Mouse (Mus musculus) MEL (cell line): ENCODE measurements around the gene Cry2.

Source experiments
- CTCF ChIP-seq, 3 experiments: IDR thresholded peaks in 2 of 3; conservative IDR thresholded peaks in 1 of 3; 2 replicates each; pipeline ENCODE4 v1.5.1; 2011 to 2012; ENCODE audit warnings: low read length in 3 of 3, low read depth in 2 of 3, mild to moderate bottlenecking in 2 of 3, improper control_type of control experiment in 1 of 3, inconsistent platforms in 1 of 3, mixed read lengths in 1 of 3, moderate library complexity in 1 of 3; ENCODE audit not compliant: control insufficient read depth in 1 of 3, insufficient read depth in 1 of 3, poor library complexity in 1 of 3, severe bottlenecking in 1 of 3
- ELF1 ChIP-seq: IDR thresholded peaks from 2 replicates; pipeline ENCODE4 v1.6.1; 2014; ENCODE audit warnings: low read depth, mild to moderate bottlenecking, inconsistent platforms, low read length, improper control_type of control experiment, moderate library complexity
- EP300 ChIP-seq, 2 experiments: IDR thresholded peaks; 2 replicates each; pipeline ENCODE4 v1.6.1; 2011; ENCODE audit warnings: improper control_type of control experiment in 2 of 2, low read length in 2 of 2, low read depth in 1 of 2, mild to moderate bottlenecking in 1 of 2
- HCFC1 ChIP-seq: IDR thresholded peaks from 2 replicates; pipeline ENCODE4 v1.6.1; 2012; ENCODE audit warnings: low read depth, mild to moderate bottlenecking, inconsistent platforms, low read length, improper control_type of control experiment, moderate library complexity
- POLR2A ChIP-seq, 2 experiments: IDR thresholded peaks; 2 replicates each; pipeline ENCODE4 v1.6.1; 2011 to 2012; ENCODE audit warnings: low read length in 2 of 2, mild to moderate bottlenecking in 2 of 2, control low read depth in 1 of 2, improper control_type of control experiment in 1 of 2, low read depth in 1 of 2, moderate library complexity in 1 of 2; ENCODE audit not compliant: control insufficient read depth in 1 of 2, insufficient read depth in 1 of 2, poor library complexity in 1 of 2
- USF1 ChIP-seq: IDR thresholded peaks from 2 replicates; pipeline ENCODE4 v1.6.1; 2014; ENCODE audit warnings: low read depth, mild to moderate bottlenecking, inconsistent platforms, low read length, improper control_type of control experiment, moderate library complexity
- ZMIZ1 ChIP-seq: IDR thresholded peaks from 2 replicates; pipeline ENCODE4 v1.6.1; 2012; ENCODE audit warnings: low read depth, mild to moderate bottlenecking, inconsistent platforms, low read length, improper control_type of control experiment, moderate library complexity

DNA sequence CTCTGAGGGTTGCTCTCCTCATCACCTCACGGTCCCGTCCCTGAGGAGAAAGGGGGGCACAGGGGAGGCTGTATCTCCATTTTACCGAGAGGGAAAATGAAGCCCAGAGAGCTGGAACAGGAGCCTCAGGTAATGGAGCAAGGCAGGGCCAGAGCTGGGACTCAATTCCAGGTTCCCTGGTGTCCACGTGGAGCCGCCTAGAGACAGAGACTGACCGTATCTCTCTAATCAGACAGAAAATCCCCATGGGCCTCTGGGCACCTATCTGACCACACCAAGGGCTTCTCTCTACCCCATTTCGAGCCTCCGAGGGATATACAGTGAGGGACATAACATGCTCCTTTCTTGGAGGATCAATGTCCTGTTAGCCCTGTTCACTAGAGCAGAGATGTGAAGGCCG is 10.7 kb downstream of the Cry2 start:
- TF ChIP-seq POLR2A (IDR thresholded peaks at IDR 0.05; ENCODE audit: control insufficient read depth in 1 of 2, insufficient read depth in 1 of 2, low read depth in 1 of 2, low read length in 2 of 2, poor library complexity in 1 of 2) (no peak), CTCF (IDR thresholded peaks at IDR 0.05 in 2 of 3, conservative IDR thresholded peaks at IDR 0.05 in 1 of 3; ENCODE audit: control insufficient read depth in 1 of 3, insufficient read depth in 1 of 3, low read depth in 2 of 3, low read length in 3 of 3, poor library complexity in 1 of 3, severe bottlenecking in 1 of 3) (no peak), EP300 (IDR thresholded peaks at IDR 0.05; ENCODE audit: low read depth in 1 of 2, low read length in 2 of 2) (no peak), ZMIZ1 (no peak), USF1 (no peak), ELF1 (no peak), HCFC1 (no peak)
